Comparison of ENCODE assay signal across 8 mouse cellular contexts in the genomic region with DNA sequence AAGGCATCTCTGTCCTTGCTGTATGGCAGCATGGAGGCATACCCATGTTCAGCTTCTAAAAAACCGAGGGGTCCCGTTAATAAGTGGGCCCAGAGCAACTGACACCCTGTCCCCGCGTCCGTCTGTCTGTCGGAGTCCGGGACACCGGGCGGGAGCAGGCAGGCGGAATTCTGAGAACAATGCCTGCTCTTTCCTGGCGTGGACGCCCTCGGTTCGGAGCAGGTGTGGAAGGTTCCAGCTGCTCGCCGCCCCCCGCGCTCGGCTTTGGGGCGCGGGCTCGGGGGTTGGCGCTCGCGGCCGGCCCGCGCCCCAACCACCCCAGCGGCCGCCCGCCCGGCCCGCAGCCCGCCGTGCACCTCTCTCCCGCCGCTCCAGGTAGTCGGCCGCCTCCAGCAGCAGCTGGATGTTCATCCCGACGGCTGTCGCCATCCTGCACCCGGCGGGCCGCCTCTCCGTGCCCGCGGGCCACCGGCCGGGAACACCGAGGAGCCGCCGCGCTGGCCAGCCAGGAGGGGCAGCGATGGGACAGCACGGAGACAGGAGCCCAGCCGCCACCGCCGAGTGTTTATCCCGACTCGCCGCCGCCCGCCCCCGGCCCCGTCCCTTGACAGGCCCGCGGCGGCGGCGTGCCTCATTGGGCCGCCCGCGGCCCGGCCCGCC. TPM values are rescaled to one million over a fixed set of nuclear protein-coding genes. Genes with fewer than 3 reads are reported as not detected.
DNase-seq lines count a peak whose midpoint lies in the region; ATAC-seq and TF ChIP-seq lines count a peak whose summit lies in the region.

A gene (minus strand): TSS at position 582 of the 660 bp plus-strand sequence.

- intact Hi-C loops in left cerebral cortex, postnatal 14 days (cut with DNase I): loop anchor here (5.0 to 10.0 kb wide), 2 partner anchors 196 to 234 kb away; a partner anchor contains a TSS

- 2% methylated on average over 54 of the region's 76 CpGs for WGBS in cerebellum, adult 2 months
- under 1% methylated on average over 62 of the region's 76 CpGs for WGBS in forebrain, embryonic 15.5 days
- whole genome bisulfite sequencing in midbrain, embryonic 16.5 days: under 1% methylated on average over 46 of the region's 76 CpGs

- TF ChIP-seq POLR2A in cerebellum, adult 2 months (IDR thresholded peaks at IDR 0.05; ENCODE audit: borderline replicate concordance, insufficient read depth, low read length): peak; percentile 55

- H3K36me3 ChIP-seq in forebrain, embryonic 15.5 days: peaks cover 22% of the 10 kb centered on the region
- H3K36me3 ChIP-seq in midbrain, embryonic 16.5 days (ENCODE audit: control insufficient read depth, insufficient read depth, low read length): no peaks in the 10 kb centered on the region; the same call in 1 of the 2 replicates

- no peaks in the 10 kb centered on the region for H3K27me3 ChIP-seq in cerebellum, adult 2 months (ENCODE audit: control insufficient read depth, insufficient read depth, low read length)
- no peaks in the 10 kb centered on the region for H3K27me3 ChIP-seq in forebrain, embryonic 15.5 days
- no peaks in the 10 kb centered on the region for H3K27me3 ChIP-seq in midbrain, embryonic 16.5 days (ENCODE audit: control insufficient read depth, insufficient read depth, low read depth, low read length)

- H3K4me3 ChIP-seq in cerebellum, adult 2 months (replicated peaks; ENCODE audit: insufficient read depth, low read depth, low read length): peak within 1 kb of the TSS; percentile 77
- H3K4me3 ChIP-seq in forebrain, embryonic 15.5 days: peak within 1 kb of the TSS; percentile 87
- H3K4me3 ChIP-seq in midbrain, embryonic 16.5 days (ENCODE audit: low read depth, low read length): peak within 1 kb of the TSS; percentile 97

- no peaks in the 10 kb centered on the region for H3K9me3 ChIP-seq in forebrain, embryonic 15.5 days
- H3K9me3 ChIP-seq in midbrain, embryonic 16.5 days (replicated peaks; ENCODE audit: control insufficient read depth, low read length, poor library complexity, severe bottlenecking): no peaks in the 10 kb centered on the region

- peak within 1 kb of the TSS; percentile 85 for H3K9ac ChIP-seq in forebrain, embryonic 15.5 days (replicated peaks)
- peak within 1 kb of the TSS; percentile 89 for H3K9ac ChIP-seq in midbrain, embryonic 16.5 days (ENCODE audit: low read depth, low read length)

- no peak for TF ChIP-seq CTCF in cerebellum, adult 2 months (IDR thresholded peaks at IDR 0.05; ENCODE audit: borderline replicate concordance, insufficient read depth, low read depth, low read length)

- peak within 1 kb of the TSS; percentile 94 for H3K4me2 ChIP-seq in forebrain, embryonic 15.5 days (replicated peaks)
- H3K4me2 ChIP-seq in midbrain, embryonic 16.5 days (ENCODE audit: low read length): peak within 1 kb of the TSS; percentile 88

- no peak for DNase-seq in cerebellum, adult 2 months
- DNase-seq in cerebellum, adult 18-20 months: no peak
- DNase-seq in ovary, postnatal 14 days (ENCODE audit: low spot score): peak; percentile 20
- no peak for DNase-seq in ovary, adult 18-20 months (ENCODE audit: low spot score)
- DNase-seq in left cerebral cortex, postnatal 14 days (ENCODE audit: low spot score in 2 of 2): no peak
- DNase-seq in cerebellum, adult 11 months: no peak

- peaks cover 16% of the 10 kb centered on the region for H3K4me1 ChIP-seq in cerebellum, adult 2 months (ENCODE audit: control insufficient read depth, insufficient read depth, low read length)
- H3K4me1 ChIP-seq in forebrain, embryonic 15.5 days: peaks cover 25% of the 10 kb centered on the region
- H3K4me1 ChIP-seq in midbrain, embryonic 16.5 days (ENCODE audit: control insufficient read depth, insufficient read depth, low read length): peaks cover 29% of the 10 kb centered on the region

- peak within 1 kb of the TSS; percentile 32; the same call in 1 of the 2 replicates for H3K27ac ChIP-seq in cerebellum, adult 2 months (ENCODE audit: insufficient read depth, low read length)
- peak within 1 kb of the TSS; percentile 69 for H3K27ac ChIP-seq in forebrain, embryonic 15.5 days (replicated peaks)
- H3K27ac ChIP-seq in midbrain, embryonic 16.5 days (ENCODE audit: low read length): peak within 1 kb of the TSS; percentile 75

- ATAC-seq in forebrain, embryonic 15.5 days (replicated peaks): peak; percentile 98
- no peak; the same call in 1 of the 2 replicates for ATAC-seq in midbrain, embryonic 16.5 days

RNA-seq across cellular contexts. Expression of the gene that starts here (rescaled TPM):
- polyA plus RNA-seq in cerebellum, adult 2 months (2012; rRNA removed): 21.1 and 21.9 TPM in 2 replicates
- 22.8 and 23.2 TPM in 2 replicates for polyA plus RNA-seq in forebrain, embryonic 15.5 days (2015; fragmentation: Nextera tagmentation; extraction: Ambion mirVana)
- 10 to 100 TPM; 21.5 to 21.6 TPM for total RNA-seq in left cerebral cortex, postnatal 14 days (2021)
- polyA plus RNA-seq in midbrain, embryonic 16.5 days (2015; fragmentation: Nextera tagmentation; extraction: Ambion mirVana): 20.2 and 21.7 TPM in 2 replicates
